Mouse (Mus musculus) inflammation-experienced regulatory T-cells, adult 16 weeks (primary cell): ENCODE measurements around the gene Eya3. TPM values are rescaled to one million over a fixed set of nuclear protein-coding genes. Genes with fewer than 3 reads are reported as not detected.

ENCODE experiments used
- polyA plus RNA-seq: library from polyadenylated mRNA; unstranded; fragments of 100-300 nt; shearing (Covaris generic); gene quantifications from one replicate; pipeline ENCODE4 v1.2.1, GENCODE M21; 2017

The Eya3 gene
- 37.8 TPM for polyA plus RNA-seq

DNA sequence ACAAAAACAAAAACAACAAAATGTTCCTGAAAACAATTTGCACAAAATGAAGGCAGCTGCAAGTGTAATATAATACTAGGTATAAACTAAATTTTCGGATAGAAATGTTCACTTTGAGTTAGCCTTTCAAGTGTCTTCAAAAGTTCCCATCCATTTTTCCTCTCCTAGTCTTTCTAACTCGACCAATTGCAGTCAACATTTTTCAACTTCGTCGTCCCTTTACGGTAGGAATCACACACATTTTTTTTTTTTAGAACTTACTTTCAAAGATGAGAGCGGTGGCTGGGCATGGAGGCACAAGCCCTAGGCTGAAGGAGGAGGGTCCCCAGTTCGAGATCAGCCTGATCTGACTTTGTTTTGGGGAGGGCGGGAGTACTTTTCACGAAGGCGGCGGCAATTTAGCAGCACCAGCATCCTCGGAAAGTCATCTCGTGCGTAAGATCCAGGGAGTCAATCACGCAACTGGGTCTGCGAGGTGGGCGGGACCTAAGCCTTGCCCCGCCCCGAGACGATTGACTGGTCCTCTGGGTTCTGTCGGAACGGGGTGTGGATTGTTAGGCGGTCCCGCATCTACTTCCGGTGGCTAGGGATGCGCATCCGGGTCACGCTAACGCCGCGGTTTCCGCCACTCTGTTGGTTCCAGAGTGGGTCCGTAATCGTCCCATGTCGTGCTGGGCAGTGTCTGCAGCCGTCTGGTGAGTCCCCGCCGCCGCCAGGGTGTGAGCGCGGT lies at the start of gene Eya3:
Gene Eya3 (plus strand): TSS at position 527 of the 730 bp plus-strand sequence.

GRCm38 (mm10) chr4:132732148-132732684 lies 93.4 kb downstream of the Eya3 start, which contains the start of gene Xkr8:
Xkr8 (minus strand) TSS chr4:132732546.

GRCm38 (mm10) chr4:132756974-132757373 lies 118.2 kb downstream of the Eya3 start, which contains the start of gene Smpdl3b:
Smpdl3b (minus strand) TSS chr4:132757252.

GRCm38 (mm10) chr4:132767914-132768876 lies 129.4 kb downstream of the Eya3 start, which contains the start of gene Rpa2:
Rpa2 (plus strand) TSS chr4:132768332.

Other genes with a start within 250 kb of the Eya3 start
- 3.7 TPM for gene Phactr4, start 216.5 kb upstream of the Eya3 start, polyA plus RNA-seq
- gene Med18, start 175.1 kb upstream of the Eya3 start, polyA plus RNA-seq = 32.0 TPM
- 13.8 TPM for gene Sesn2, start 128.5 kb upstream of the Eya3 start, polyA plus RNA-seq
- gene Atpif1, start 105.3 kb upstream of the Eya3 start, polyA plus RNA-seq = 233 TPM
- gene Dnajc8, start 103.4 kb upstream of the Eya3 start, polyA plus RNA-seq = 230 TPM
- 0.83 TPM for gene Ptafr, start 74.9 kb upstream of the Eya3 start, polyA plus RNA-seq
- 8.1 TPM for gene Xkr8, start 93.6 kb downstream of the Eya3 start, polyA plus RNA-seq
- 2.6 TPM for gene Smpdl3b, start 118.3 kb downstream of the Eya3 start, polyA plus RNA-seq
- gene Rpa2, start 129.3 kb downstream of the Eya3 start, polyA plus RNA-seq = 69.4 TPM
- 3.1 TPM for gene Themis2, start 157.4 kb downstream of the Eya3 start, polyA plus RNA-seq
- gene Ppp1r8, start 204.2 kb downstream of the Eya3 start, polyA plus RNA-seq = 55.3 TPM
- 44.6 TPM for gene Stx12, start 245.5 kb downstream of the Eya3 start, polyA plus RNA-seq